Mouse (Mus musculus) small intestine, adult 2 months (tissue): ENCODE measurements around the gene Egfem1.

ENCODE experiments used
- CTCF ChIP-seq: fragments of 200-500 bp; IDR thresholded peaks from 2 replicates; pipeline ENCODE4 v1.5.1; 2012; ENCODE audit warnings: low read depth, mild to moderate bottlenecking, control low read depth, inconsistent platforms, low read length, moderate library complexity, mixed read lengths; ENCODE audit not compliant: insufficient replicate concordance, insufficient read length; ENCODE audit errors: extremely low read depth
- POLR2A ChIP-seq: fragments of 200-500 bp; IDR thresholded peaks from 2 replicates; pipeline ENCODE4 v1.6.1; 2012; ENCODE audit warnings: low read depth, mild to moderate bottlenecking, control low read depth, inconsistent platforms, low read length, moderate library complexity

DNA sequence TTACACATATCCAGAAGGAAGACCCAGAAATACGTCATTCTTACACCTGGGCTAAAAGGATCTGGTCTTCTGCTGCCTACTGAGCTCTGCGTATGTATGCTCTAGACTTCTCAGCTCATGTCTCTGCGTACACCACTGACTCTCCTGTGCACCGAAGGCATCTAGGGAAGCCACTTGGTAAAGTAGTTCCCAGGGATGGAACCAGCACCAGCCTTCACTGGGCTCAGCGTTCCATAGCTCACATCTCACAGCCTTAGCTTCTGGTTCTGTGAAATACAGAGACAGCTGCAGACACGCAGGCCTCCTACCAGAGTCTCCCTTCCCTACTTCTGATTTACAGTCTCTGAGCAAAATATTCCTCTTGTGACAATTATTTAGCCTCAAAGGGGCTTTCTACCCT lies 361.2 kb downstream of the Egfem1 start:
- TF ChIP-seq CTCF (no peak), POLR2A (no peak)
